Mouse (Mus musculus) kidney, adult 11 months (tissue): ENCODE data around the gene Nepn.
"Not testable (repeated sequence)": the region's sequence is repeated elsewhere in the genome, so short reads cannot be mapped to it uniquely, and the experiment has no call there.

Experiments
- DNase-seq: peaks from one replicate; pipeline ENCODE4 v3.0.0; 2022

The Nepn gene

DNA sequence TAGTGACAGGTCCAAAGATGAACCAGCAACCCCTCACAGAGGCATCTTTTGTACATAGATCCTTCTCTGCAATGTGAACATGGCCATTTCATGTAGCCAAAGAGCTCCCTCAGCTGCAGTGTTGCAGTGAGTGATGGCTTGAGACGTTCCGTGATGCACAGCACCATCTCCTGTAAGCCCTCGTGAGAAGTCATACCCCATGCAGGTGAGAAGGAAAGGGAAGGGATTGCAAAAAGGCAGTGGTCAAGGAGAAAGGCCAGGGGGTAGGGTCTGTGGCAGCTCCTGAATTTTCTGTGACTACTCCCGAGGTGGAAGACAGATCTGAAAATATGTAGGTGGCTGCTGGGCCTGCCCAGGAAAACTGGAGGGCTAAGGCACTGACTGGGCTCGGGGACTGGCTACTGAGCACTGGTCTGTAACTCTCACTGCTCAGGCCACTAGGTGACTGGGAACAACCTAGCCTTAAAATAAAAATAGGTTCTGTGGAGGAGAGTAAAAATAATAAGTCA is at the start of gene Nepn:
Gene Nepn (plus strand): TSS at position 51 of the 509 bp plus-strand sequence.
- DNase-seq = no peak

DNA sequence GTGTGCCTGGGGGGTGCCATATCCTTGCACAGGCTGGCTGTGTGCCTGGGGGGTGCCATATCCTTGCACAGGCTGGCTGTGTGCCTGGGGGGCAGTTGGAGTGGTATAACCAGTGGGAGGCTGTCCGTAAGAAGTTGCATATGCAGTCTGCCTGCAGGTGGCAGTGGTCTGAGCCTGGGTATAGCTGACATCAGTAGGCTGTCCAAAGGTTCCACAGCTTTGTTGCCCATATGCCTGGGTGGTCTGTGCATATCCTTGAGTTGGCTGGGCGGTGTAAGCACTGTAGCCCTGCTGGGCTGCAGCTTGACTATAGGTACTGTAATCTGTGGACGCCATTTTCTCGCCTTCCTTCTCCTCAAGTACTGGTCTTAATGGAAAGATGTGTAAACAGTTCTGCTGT is 45.4 kb upstream of the Nepn start:
- not testable (repeated sequence) for DNase-seq

DNA sequence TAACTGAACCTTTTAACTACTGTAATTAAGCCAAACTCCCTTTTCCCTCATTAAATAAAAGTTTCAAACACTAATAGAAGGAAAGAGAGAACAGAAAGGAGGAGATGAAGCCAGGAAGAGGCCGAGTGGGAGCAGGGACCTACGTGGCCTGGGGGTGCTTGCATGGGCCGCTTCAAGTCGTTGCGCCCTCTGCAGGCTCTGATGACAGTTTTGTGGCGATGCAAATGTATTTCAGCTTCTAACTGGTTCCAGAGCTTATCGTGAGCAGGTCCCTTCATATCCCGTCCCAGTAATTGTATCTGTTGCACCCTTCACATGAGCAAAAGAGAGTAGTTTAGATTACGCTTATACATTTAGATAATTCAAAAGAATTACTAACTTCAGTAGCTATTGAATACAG is 35.6 kb upstream of the Nepn start:
- no peak for DNase-seq

DNA sequence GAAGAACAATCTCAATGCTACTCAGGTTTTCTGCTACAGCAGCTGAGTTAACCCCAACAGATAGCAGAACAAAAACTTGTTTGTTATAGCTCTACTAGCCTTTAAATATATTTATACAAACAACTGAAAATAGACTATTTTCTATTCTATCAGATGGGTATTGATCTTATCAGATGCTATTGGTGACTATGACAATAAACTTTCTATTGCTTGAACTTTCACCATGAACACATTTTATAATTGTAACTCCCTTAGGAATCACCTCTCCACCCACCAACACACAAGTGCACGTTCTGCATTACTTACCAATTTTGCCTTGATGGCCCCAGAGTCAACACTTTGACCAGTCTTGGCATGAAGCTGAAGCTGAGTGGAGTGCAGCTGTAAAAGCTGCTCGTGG is 30.3 kb upstream of the Nepn start, which contains the start of gene Gm26741:
Gene Gm26741 (plus strand): TSS at position 301 of the 400 bp plus-strand sequence.
- DNase-seq = no peak

DNA sequence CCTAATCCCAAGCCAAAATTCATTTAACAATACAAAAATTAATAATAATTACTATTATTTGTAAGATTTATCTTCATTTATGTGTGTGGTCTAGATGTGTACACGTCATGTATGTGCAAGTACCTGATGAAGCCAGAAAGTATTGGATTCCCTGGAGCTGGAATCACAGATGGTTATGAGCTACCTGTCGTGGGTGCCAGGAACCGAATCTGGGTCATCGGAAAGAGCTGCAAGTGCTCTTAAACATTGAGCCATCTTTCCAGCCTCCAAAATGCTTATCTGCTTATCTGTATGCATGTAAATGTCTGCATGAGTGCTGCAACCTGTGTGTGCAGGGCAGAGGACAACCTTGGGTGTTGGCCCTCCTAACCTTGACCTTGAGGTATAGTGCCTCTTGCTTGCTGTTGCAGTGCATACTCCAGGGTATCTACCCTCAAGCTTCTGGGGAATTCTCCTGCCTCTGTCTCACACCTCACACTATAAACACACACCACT is 28.5 kb upstream of the Nepn start:
- DNase-seq = no peak

DNA sequence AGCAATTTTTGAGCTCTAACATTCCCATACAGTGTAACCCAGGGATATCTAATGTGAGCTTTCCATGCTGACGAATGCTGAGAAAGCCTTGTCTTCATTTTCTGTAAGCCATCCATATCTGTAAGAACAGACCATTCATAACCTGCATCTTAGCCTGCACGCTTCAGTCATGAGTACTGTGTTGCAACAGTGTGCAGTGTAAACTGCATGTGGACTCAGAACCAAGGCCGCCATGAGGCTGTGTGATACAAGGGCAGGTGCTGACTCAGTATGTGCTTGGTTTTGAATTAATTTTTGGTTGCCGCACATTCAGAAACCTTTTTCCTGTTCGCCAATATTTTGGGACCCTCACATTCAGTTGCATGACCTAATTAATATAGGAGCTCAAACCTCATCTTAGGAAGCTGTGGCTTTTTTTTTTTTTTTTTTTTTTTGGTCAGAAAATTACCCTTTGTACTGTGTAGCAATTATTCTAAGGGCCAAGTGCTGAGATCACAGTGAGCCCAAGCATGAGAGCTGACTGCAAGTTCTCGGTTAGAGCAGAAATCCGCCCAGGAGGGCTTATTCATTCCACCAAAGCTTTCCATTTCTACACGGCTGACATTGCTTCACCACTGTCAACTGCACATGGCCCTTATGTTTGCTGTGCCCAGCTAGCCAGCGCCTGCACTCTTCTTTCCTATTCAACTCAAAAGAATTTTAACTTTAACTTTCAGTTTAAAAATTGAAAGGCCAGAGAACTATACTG is 27.7 kb upstream of the Nepn start:
- no peak for DNase-seq

DNA sequence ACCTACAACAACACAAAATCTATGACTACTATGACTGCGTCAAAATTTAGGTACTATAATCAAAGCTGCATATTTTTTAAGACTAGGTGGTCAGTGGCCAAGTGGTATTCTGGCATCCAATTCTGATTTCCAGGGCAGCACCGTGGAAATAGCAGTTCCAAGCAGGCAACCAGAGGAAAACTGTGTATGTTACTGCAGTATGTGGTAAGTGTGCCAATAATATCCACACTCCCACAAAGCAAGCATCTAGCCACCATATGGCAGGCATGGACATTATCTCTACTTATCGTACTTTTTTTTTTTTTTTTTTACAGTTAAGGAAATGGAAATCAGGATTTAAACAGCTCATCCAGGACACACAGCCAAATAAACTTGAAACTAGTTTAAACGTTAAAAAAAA is 20.4 kb upstream of the Nepn start:
- DNase-seq = no peak

DNA sequence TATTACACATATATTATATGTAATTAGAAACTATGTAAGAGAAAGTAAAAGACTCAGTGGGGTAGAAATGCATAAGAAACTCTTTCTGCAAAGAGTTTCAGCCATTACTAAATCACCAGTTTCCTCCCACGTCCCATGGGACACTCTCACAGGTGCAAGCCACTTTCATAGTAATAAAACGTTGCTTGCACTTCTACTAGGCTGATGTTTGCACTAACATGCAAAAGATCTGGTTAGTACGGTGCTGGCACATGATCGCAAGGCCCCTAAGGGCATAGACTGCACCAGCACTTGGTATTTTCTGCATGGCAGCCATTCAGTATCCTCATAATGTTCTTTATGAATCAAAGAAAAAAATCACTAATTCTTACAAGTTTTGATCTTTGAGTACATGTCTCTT is 14.9 kb upstream of the Nepn start:
- DNase-seq = no peak

DNA sequence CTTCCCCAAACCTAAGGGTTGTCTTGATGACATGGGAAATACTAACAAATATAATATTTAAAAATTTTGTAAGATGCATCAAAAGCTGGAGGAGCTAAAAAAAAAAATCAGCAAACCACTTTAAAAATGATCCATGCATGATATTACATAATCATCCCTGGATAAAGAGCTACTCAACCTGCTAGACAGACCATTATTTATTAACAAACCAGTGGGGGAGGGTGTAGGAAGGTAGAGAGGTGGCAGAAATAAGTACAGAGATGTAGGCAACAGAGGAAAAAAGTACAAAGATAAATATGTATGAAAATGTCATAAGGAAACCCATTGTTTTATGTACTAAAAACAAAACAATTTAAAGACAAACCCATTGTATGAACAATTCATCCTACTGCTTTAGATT is 14.1 kb upstream of the Nepn start:
- no peak for DNase-seq

DNA sequence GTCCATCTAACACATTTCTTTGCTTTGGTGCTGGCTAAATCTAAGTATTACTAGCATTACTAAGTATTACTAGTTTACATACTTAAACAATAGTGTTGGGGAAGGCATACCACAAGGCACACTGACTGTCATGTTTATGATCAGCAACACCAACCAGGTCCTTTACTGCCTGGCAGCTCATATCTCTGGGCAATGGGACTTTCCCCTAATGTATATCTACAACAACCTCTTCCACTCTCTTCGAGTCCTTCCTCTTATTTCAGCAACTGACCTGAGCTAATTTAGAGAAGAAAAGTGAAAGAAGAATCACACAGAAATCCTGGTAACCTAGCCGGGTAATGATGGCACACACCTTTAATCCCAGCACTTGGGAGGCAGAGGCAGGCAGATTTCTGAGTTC is 12.3 kb upstream of the Nepn start:
- no peak for DNase-seq

DNA sequence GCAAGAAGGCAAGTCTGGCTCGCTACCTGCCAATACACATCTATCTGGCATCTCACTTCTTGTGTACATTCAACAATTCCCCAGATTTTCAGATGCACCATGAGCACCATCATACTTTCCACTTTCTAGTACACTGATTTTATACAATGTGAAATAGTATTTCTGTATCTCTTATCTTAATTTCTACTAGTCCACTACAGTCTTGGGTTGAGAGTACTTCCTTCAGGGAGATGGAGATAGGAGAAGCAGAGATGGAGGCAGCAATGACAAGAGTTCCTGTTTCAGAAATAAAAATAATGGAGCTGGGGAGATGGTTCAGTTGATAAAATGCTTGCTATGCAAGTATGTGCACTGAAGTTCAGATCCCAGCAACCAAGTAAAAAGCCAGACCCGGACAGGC is 11.0 kb upstream of the Nepn start:
- no peak for DNase-seq

DNA sequence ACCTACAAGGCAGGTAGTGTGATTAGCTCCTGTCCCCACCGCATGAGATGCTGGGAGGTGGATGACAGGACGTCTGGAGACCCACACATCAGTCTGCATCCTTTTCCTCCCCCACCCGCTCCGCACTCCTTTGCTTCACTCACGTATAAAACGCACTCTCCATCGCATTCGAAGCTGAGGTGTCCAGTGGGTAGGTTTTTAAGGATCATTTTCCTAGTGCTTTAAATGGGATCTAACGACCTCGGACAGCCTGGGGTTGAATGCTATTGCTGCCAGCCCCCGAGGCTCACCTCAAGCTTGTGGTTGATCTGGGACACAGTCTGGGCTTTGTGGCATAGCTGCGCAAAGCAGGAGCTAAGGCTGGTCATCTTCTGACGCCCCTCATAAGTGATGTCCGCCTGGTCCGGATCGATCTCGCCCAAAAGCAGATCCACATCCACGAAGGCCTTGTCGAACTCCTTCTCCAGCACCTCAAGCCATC is 7.4 kb upstream of the Nepn start:
- no peak for DNase-seq

DNA sequence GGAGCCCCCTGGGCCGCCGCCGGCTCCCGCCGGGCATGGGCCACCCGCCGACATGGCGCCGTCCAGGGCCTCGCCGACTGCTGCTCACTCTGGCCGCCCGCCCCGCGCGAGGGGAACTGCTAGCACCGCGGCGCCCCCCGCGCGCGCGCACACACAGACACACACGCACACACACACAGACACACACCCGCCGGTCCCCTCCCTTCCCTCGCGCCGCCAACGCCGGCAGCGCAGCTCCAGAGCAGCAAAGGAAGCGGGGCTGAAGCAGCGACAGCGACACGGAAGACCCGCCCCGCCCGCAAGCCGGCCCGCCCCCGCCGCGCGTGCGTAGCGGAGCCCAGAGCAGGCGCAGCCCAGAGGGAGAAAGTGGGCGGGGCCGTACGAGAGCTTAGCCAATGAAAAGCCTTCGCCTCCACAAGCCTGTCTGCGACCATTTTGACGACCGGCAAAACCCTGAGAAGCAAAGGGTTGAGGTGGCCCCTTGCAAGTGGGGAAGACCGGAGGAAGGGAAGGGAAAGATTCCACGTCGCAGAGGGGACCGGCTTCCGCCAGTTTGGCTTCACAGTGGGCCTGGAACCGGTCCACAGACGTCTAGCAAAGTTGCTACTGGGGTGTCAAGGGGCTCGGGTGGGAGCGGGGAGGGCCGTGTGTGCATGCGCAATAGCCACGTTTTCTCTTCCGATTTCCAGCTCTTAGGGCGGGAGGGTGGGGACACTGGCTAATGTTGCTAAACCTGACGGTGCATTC is 6.8 kb upstream of the Nepn start, which contains the start of gene Gopc:
Gene Gopc (minus strand): TSS at position 280 of the 747 bp plus-strand sequence.
- DNase-seq = peak; percentile 96

DNA sequence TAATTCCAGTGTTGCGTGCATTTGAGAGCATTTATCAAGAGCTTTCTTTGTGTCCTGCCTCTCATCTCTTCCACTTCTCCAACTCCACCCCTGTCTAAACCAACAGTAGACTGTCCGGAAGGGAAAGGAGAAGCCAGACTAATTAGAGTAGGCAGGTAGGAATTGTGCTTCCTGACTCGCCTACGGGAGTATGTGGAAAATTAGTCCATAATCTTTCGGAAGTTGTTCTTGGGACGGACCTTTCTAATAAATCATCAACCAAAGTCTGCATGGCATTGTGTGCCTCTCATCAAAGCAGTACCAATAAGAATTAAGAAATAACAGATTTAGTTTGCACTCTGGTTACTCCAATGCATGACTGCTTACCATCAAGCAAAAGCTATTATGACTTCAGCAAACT is 5.8 kb upstream of the Nepn start:
- DNase-seq = no peak

DNA sequence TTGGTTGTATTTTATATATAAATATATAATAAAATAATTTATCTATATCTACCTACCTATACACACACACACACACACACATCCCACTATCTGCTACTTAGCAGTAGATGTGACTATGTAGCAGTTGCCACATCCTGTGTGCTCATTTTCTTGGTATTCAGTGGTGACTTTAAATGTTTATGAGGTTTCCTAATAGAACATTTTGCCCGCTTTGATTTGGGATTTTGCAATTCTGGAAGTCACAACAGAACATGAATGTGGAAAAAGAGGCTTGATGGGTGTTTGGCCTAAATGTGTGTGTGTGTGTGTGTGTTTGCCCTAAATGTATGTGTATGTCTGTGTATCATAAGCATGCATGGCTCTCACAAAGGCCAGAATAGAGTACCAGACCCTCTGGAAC is 5.2 kb upstream of the Nepn start:
- DNase-seq = no peak

DNA sequence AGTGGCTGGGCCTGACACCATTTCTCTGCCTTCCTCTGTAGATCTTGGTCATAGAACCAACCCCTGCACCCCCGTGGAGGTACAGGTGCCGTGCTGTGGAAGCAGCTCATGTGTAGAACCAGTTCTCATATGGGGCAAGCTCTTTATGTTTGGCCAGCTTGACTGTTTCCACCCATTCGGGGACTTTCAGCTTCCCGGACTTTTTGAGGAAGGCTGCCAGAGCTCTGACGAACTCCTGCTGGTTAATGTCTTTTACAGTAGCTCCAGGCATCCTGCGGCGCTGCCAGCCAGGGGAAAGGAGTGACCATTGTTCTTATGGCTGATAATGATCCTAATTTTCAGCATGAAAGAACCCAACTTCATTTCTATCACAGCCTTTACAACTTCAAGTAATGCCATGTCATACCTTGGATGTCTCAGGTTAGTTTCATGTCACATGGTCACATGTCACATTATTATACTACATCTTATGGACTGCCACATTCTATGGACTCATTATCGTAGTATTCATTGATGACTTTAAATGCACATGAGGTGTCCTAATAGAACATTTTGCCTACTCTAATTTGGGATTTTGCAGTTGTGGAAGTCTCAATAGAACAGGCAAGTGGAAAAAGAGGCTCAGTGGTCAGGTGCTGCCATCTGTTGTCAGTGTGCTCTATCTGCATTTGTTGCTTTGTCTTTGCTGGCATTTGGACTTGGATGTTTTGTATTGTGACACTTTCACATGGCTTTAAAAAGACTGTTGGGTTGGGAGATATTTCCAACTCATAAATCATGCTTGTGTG is 3.8 kb upstream of the Nepn start:
- DNase-seq = peak; percentile 33

DNA sequence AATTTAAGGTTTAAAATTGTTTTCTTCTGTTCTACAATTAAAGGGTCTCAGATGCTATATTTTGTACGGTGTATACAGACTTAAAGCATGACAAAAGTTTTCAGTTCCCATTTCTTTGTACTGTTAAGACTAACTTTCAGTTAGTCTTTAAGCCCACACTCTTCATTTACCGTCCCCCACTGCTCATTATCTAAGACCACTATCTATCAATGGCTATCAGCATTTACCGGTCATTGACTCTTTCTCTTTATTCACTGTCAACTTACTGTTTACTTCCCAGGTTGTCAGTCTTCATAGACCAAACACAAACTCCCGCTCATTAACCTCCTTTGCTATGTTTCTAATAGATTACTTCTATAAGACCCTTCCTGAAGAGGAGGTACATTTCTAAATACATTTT is 1.6 kb upstream of the Nepn start:
- DNase-seq = no peak

DNA sequence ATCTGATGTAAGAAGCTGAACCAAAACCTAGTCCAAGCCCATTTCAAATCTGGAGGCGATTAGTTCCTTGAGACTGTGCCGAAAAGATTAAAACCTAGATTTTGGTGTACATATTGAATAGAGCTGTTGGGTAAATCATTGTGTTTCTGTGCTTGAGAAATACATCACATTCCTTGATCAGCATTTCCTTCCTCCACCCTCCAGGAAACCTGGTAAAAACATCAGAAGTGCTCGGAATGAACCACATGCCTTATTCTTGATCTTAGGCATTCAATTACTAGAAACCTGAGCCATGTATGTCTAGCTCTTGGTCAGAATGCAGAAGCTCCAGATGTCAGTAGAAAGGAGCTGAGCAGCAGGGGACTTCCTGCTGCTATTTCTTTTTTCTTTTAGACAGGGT is 666 bp downstream of the Nepn start:
- no peak for DNase-seq

DNA sequence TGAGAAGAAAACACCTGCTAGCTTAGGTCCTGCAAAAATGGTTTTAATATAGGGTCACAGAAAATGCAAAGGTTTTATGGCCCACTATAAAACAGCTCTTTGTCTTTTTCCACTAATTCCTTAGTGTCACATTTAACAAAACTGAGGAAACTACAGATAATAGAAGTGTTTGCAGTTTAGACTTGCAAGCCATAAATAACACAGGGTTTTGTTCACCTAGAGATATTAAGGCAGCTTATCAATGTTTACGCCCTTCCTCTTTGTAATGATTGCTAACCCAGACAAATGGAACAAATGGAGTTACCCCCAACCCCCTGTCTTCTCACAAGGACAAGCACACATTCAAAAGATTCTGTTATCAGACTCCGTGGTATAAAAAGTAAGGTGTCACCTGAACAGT is 2.4 kb downstream of the Nepn start:
- DNase-seq = no peak

DNA sequence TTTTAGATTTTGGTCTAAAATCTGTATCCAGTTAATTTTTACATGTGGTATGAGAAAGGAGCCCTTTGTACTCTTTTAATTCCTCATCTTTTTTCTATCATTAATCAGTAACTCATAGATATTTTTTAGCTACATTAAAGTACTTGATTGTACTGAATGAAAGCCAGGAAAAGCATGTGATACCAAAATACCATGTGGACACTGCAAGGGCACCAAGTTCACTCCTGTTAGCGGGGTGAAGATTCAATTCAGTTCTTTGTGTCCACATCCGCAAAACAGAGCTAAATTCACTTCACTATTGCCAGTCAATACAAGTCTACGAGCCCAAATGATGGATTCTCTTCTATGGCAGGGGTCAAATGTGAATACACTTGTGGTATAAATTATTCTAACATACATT is 7.9 kb downstream of the Nepn start:
- DNase-seq = peak; percentile 59

DNA sequence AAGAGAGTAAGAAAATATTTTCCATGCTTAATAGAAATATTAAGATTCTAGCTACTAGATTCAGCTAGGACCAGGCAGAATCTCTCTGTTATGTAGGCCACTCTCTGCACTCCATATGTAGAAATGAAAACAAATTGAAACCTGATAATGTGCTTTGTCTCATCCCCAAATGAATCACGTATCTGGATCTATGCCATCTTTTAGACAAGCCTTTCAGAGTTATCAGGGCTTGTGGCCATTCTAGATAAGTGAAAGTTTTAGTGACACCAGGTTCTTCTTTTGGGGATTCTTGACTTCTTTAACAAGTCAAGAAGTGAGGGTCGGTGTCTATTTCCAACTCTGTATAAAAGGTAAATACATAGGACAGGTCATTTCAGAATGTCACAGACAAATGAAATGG is 9.9 kb downstream of the Nepn start:
- no peak for DNase-seq

DNA sequence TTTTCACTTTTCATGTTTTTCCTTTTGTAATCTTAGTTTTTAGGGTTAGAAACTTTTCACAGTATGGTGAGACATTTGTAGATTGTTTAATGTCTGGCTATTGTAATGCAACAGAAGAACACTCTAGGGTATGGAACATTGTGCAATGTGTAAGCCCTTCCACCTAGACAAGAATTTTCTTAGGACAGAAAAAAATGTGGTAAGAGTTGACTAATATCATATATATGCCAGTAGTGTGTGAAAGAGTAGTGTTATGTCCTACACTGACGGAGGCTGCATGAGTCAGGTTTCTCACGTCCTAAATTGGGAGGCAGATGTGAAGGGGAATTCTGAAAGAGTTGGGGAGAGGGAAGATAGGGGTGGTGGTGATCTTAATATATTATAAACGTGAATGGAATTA is 10.9 kb downstream of the Nepn start:
- no peak for DNase-seq

DNA sequence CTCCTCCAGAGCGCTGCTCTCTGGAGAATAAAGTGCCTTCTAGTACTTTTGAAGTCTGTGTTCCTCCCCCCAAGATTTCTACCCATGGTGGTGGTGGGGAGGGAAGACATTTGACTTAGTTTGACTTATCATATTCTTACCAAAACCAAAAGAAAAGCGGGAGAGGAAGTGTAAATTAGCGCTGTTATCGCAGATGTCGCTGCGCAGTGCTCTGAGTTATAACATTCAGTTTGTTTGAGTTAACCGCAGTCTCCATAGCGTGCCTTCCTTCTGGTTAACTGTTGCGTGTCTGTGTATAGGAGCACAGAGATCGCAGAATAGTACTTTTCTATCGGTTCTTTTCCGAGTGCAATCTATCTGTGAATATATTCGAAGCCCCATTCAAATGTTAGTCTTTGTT is 16.4 kb downstream of the Nepn start:
- DNase-seq = no peak
